Mouse (Mus musculus) neural tube, embryonic 13.5 days (tissue): Measurements from ENCODE around the gene Eif3l. TPM values are rescaled to one million over a fixed set of nuclear protein-coding genes. Genes with fewer than 3 reads are reported as not detected.

Experiments used
- ATAC-seq: fragments of 200-750 bp; cut with Nextera tagmentation; 2 replicates; pipeline ENCODE4 v1.8.0; 2017; ENCODE audit warnings: low read depth, mild to moderate bottlenecking, moderate TSS enrichment, moderate library complexity
- H3K27ac ChIP-seq: fragments of 300-500 bp; sonication (generic); replicated peaks from 2 replicates; pipeline ENCODE4 v1.5.1; 2015; ENCODE audit warnings: moderate library complexity, mild to moderate bottlenecking, inconsistent platforms
- H3K27me3 ChIP-seq: fragments of 300-500 bp; sonication (generic); 2 replicates; pipeline ENCODE4 v1.6.1; 2015; ENCODE audit warnings: mild to moderate bottlenecking, inconsistent platforms
- H3K36me3 ChIP-seq: fragments of 300-500 bp; sonication (generic); 2 replicates; pipeline ENCODE4 v1.6.1; 2015; ENCODE audit warnings: mild to moderate bottlenecking, inconsistent platforms
- H3K4me1 ChIP-seq: fragments of 300-500 bp; sonication (generic); replicated peaks from 2 replicates; pipeline ENCODE4 v1.6.1; 2015; ENCODE audit warnings: inconsistent platforms
- H3K4me2 ChIP-seq: fragments of 300-500 bp; sonication (generic); 2 replicates; pipeline ENCODE4 v1.6.1; 2015; ENCODE audit warnings: inconsistent platforms, mild to moderate bottlenecking, moderate library complexity
- H3K4me3 ChIP-seq: fragments of 300-500 bp; sonication (generic); 2 replicates; pipeline ENCODE4 v1.5.1; 2015; ENCODE audit warnings: mild to moderate bottlenecking, inconsistent platforms
- H3K9ac ChIP-seq: fragments of 300-500 bp; sonication (generic); 2 replicates; pipeline ENCODE4 v1.6.1; 2015; ENCODE audit warnings: moderate library complexity, mild to moderate bottlenecking, inconsistent platforms
- H3K9me3 ChIP-seq: fragments of 300-500 bp; sonication (generic); 2 replicates; pipeline ENCODE4 v1.6.1; 2016; ENCODE audit warnings: inconsistent platforms
- WGBS: fragments of 180-500 bp; shearing (Covaris S2); methylation state at CpG from one replicate; pipeline ENCODE4 v1.1.7; 2015; 5-methylcytosine and 5-hydroxymethylcytosine counted together
- polyA plus RNA-seq: library from polyadenylated mRNA; unstranded; fragments of >200 nt; fragmentation: Nextera tagmentation; extraction: Ambion mirVana; gene quantifications from 2 replicates; pipeline ENCODE4 v1.2.1, GENCODE M21; 2015

The Eif3l gene
- polyA plus RNA-seq, 1 experiment from 2014 or later: 185 TPM

GRCm38 (mm10) chr15:79051461-79052360, 23.3 kb upstream of the Eif3l start:
- 68% methylated on average over 13 of the region's 13 CpGs for WGBS
- ATAC-seq: no peak
- Histone ChIP-seq H3K4me1 (peaks cover 10% of the 10 kb centered on the region), H3K4me2 (no peak overlapping the region), H3K27ac (no peak overlapping the region), H3K9me3 (no peaks in the 10 kb centered on the region), H3K27me3 (no peaks in the 10 kb centered on the region), H3K9ac (no peak overlapping the region), H3K4me3 (no peak overlapping the region), H3K36me3 (peaks cover 51% of the 10 kb centered on the region)

GRCm38 (mm10) chr15:79052366-79052765, 22.6 kb upstream of the Eif3l start:
- WGBS: 79% methylated on average over 2 of the region's 2 CpGs
- no peak overlapping the region for H3K4me3 ChIP-seq
- no peaks in the 10 kb centered on the region for H3K9me3 ChIP-seq
- no peak overlapping the region for H3K9ac ChIP-seq
- H3K27ac ChIP-seq: no peak overlapping the region
- H3K4me2 ChIP-seq: no peak overlapping the region
- no peaks in the 10 kb centered on the region for H3K27me3 ChIP-seq
- H3K4me1 ChIP-seq: peaks cover 10% of the 10 kb centered on the region
- H3K36me3 ChIP-seq: peaks cover 58% of the 10 kb centered on the region
- ATAC-seq: no peak

GRCm38 (mm10) chr15:79056601-79057000, 18.4 kb upstream of the Eif3l start:
- Histone ChIP-seq H3K9me3 (no peaks in the 10 kb centered on the region), H3K4me2 (no peak overlapping the region), H3K27me3 (no peaks in the 10 kb centered on the region), H3K4me3 (no peak overlapping the region), H3K27ac (no peak overlapping the region), H3K9ac (no peak overlapping the region), H3K36me3 (peaks cover 95% of the 10 kb centered on the region), H3K4me1 (peaks cover 13% of the 10 kb centered on the region)
- 85% methylated on average over 7 of the region's 7 CpGs for WGBS
- ATAC-seq: no peak

- peaks cover 20% of the 10 kb centered on the region for H3K4me1 ChIP-seq
- H3K27ac ChIP-seq: no peak overlapping the region
- H3K4me3 ChIP-seq: no peak overlapping the region
- H3K9ac ChIP-seq: no peak overlapping the region
- ATAC-seq: no peak
- WGBS: 81% methylated on average over 6 of the region's 6 CpGs
- H3K27me3 ChIP-seq: no peaks in the 10 kb centered on the region
- peaks cover 83% of the 10 kb centered on the region for H3K36me3 ChIP-seq
- no peaks in the 10 kb centered on the region for H3K9me3 ChIP-seq
- no peak overlapping the region for H3K4me2 ChIP-seq
Measured at GRCm38 (mm10) chr15:79057850-79058249, 17.1 kb upstream of the Eif3l start.

- Histone ChIP-seq H3K4me3 (no peak overlapping the region), H3K9ac (0 out of 2 replicates have a peak overlapping the region, but pooled peaks have one; percentile 23), H3K4me2 (peak overlapping the region; percentile 84; the same call in 1 of the 2 replicates), H3K27me3 (no peaks in the 10 kb centered on the region), H3K4me1 (peaks cover 25% of the 10 kb centered on the region), H3K36me3 (peaks cover 51% of the 10 kb centered on the region), H3K9me3 (no peaks in the 10 kb centered on the region), H3K27ac (no peak overlapping the region)
- ATAC-seq: no peak
- WGBS: 87% methylated on average over 14 of the region's 14 CpGs
Measured at GRCm38 (mm10) chr15:79060887-79061565, 14.0 kb upstream of the Eif3l start.

GRCm38 (mm10) chr15:79062376-79063159, 12.4 kb upstream of the Eif3l start, which contains the start of gene Ankrd54:
Gene Ankrd54 (minus strand): TSS chr15:79062893.
- peak; percentile 100 for ATAC-seq
- peaks cover 25% of the 10 kb centered on the region for H3K4me1 ChIP-seq
- WGBS: under 1% methylated on average over 80 of the region's 80 CpGs

GRCm38 (mm10) chr15:79063160-79063740, 11.7 kb upstream of the Eif3l start:
- Histone ChIP-seq H3K9ac (peak overlapping the region; percentile 64), H3K4me3 (peak overlapping the region; percentile 35), H3K36me3 (peaks cover 29% of the 10 kb centered on the region), H3K4me1 (peaks cover 25% of the 10 kb centered on the region), H3K4me2 (peak overlapping the region; percentile 60), H3K27me3 (no peaks in the 10 kb centered on the region), H3K27ac (peak overlapping the region; percentile 49; the same call in 1 of the 2 replicates), H3K9me3 (no peaks in the 10 kb centered on the region)
- ATAC-seq: no peak
- 11% methylated on average over 14 of the region's 14 CpGs for WGBS

More at GRCm38 (mm10) chr15:79062376-79063159, 12.4 kb upstream of the Eif3l start, which contains the start of gene Ankrd54:
- no peaks in the 10 kb centered on the region for H3K9me3 ChIP-seq
- peak within 1 kb of the TSS; percentile 84 for H3K4me2 ChIP-seq
- no peaks in the 10 kb centered on the region for H3K27me3 ChIP-seq
- peaks cover 36% of the 10 kb centered on the region for H3K36me3 ChIP-seq
- H3K9ac ChIP-seq: peak within 1 kb of the TSS; percentile 84
- peak within 1 kb of the TSS; percentile 86 for H3K27ac ChIP-seq
- H3K4me3 ChIP-seq: peak within 1 kb of the TSS; percentile 93

GRCm38 (mm10) chr15:79065086-79065770, 9.8 kb upstream of the Eif3l start:
- peaks cover 9% of the 10 kb centered on the region for H3K36me3 ChIP-seq
- no peak overlapping the region for H3K4me3 ChIP-seq
- H3K9me3 ChIP-seq: no peaks in the 10 kb centered on the region
- H3K4me1 ChIP-seq: peaks cover 25% of the 10 kb centered on the region
- H3K4me2 ChIP-seq: no peak overlapping the region
- H3K27me3 ChIP-seq: no peaks in the 10 kb centered on the region
- WGBS: 54% methylated on average over 8 of the region's 8 CpGs
- ATAC-seq: no peak
- no peak overlapping the region for H3K9ac ChIP-seq
- H3K27ac ChIP-seq: no peak overlapping the region

- ATAC-seq: no peak
- H3K4me2 ChIP-seq: no peak overlapping the region
- H3K27me3 ChIP-seq: no peaks in the 10 kb centered on the region
- H3K27ac ChIP-seq: no peak overlapping the region
- no peaks in the 10 kb centered on the region for H3K36me3 ChIP-seq
- no peaks in the 10 kb centered on the region for H3K9me3 ChIP-seq
- no peak overlapping the region for H3K4me3 ChIP-seq
- 61% methylated on average over 2 of the region's 2 CpGs for WGBS
- no peak overlapping the region for H3K9ac ChIP-seq
- peaks cover 15% of the 10 kb centered on the region for H3K4me1 ChIP-seq
Measured at GRCm38 (mm10) chr15:79066276-79066675, 8.7 kb upstream of the Eif3l start.

- Histone ChIP-seq H3K36me3 (no peaks in the 10 kb centered on the region), H3K9ac (no peak overlapping the region), H3K9me3 (no peaks in the 10 kb centered on the region), H3K4me3 (no peak overlapping the region), H3K4me2 (no peak overlapping the region), H3K27ac (no peak overlapping the region), H3K4me1 (peaks cover 5% of the 10 kb centered on the region), H3K27me3 (no peaks in the 10 kb centered on the region)
- WGBS: 80% methylated on average over 3 of the region's 3 CpGs
- ATAC-seq: no peak
Measured at GRCm38 (mm10) chr15:79067631-79068030, 7.3 kb upstream of the Eif3l start.

- ATAC-seq: no peak
- Histone ChIP-seq H3K4me2 (no peak overlapping the region), H3K4me3 (no peak overlapping the region), H3K27me3 (no peaks in the 10 kb centered on the region), H3K36me3 (no peaks in the 10 kb centered on the region), H3K27ac (no peak overlapping the region), H3K9ac (no peak overlapping the region), H3K9me3 (no peaks in the 10 kb centered on the region), H3K4me1 (peaks cover 3% of the 10 kb centered on the region)
- WGBS: 77% methylated on average over 3 of the region's 3 CpGs
Measured at GRCm38 (mm10) chr15:79068416-79068815, 6.6 kb upstream of the Eif3l start.
